Mouse (Mus musculus): Measurements from ENCODE around the gene Dnaaf1. TPM values are rescaled to one million over a fixed set of nuclear protein-coding genes. Genes with fewer than 3 reads are reported as not detected.

Dnaaf1 gene
- polyA plus RNA-seq (2012; rRNA removed) (0.04 and 0.06 TPM in 2 replicates), polyA plus RNA-seq (2014; fragmentation: Nextera tagmentation; extraction: Ambion mirVana) (not detected in 2 replicates)

DNA sequence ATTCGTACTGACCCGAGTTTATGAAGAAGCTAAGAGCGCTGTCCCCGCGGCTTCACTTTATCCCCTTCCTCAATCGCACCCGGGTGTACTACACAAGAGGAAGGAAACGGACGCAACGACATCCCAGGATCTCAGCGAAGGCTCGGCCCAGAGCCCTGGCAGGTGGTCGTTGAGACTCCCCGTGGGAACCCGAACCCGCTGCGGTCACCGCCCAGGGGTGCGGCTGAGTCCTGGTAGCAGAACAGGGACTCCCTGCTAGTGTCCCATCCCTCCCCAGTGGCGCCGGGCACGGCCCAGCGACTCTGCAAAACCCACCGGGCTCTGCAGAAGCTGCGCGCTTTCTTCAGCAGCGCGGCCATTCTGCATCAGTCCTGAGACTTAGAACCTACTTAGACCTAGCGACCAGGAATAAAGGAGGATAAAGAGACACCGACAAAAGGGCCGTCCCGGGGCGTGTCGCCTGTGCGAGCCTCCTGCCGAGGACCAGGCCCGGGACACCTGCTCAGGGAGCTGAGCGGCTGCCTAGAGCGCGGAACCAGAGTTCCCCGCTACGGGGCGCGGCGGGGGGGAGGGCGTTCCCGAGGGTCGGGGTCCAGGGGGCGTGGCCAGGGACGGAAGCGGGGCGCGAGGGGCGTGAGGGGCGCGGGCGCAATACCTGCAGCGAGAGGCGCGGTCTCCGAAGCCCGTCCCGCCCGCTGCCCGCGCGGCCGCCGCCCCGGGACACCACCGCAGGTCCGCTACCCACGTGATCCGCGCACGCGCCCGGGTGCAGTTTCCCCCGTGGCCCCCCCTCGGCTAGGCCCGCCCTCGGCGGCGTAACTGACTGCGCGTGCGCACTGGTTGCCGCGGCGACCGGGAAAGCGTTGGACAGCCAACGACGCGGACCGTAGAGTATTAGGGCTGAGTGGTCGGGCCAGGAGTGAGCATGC lies at the start of gene Dnaaf1, which contains the start of gene Hsdl1:
Gene Dnaaf1 (plus strand): TSS at position 799 of the 929 bp plus-strand sequence.
Gene Hsdl1 (minus strand): TSS at position 747 of the 929 bp plus-strand sequence.
- Histone ChIP-seq H3K27ac (replicated peaks; ENCODE audit: low read depth, low read length) (no peak within 1 kb of the TSS), H3K4me2 (replicated peaks; ENCODE audit: low read depth, low read length, severe bottlenecking) (peak within 1 kb of the TSS; percentile 91), H3K36me3 (ENCODE audit: control insufficient read depth, insufficient read depth, low read length) (no peaks in the 10 kb centered on the region), H3K4me1 (ENCODE audit: control insufficient read depth, insufficient read depth, low read length) (peaks cover 7% of the 10 kb centered on the region; the same call in 1 of the 2 replicates), H3K4me3 (replicated peaks; ENCODE audit: low read length) (peak within 1 kb of the TSS; percentile 76), H3K9me3 (ENCODE audit: control insufficient read depth, low read length) (no peaks in the 10 kb centered on the region), H3K27me3 (ENCODE audit: control insufficient read depth, insufficient read depth, low read length) (0 out of 2 replicates have a peak, but pooled peaks cover 6% of the 10 kb centered on the region), H3K9ac (ENCODE audit: low read depth, low read length, severe bottlenecking) (peak within 1 kb of the TSS; percentile 65)
- ATAC-seq (ENCODE audit: low FRiP score, low read depth) (peak; percentile 91), DNase-seq (ENCODE audit: low spot score) (peak; percentile 85)
- 0 out of 2 replicates have a peak, but pooled peaks have one; percentile 38 for TF ChIP-seq POLR2A (IDR thresholded peaks at IDR 0.05; ENCODE audit: borderline replicate concordance, extremely low read depth, insufficient read depth, insufficient read length)
- under 1% methylated on average over 49 of the region's 97 CpGs for WGBS

DNA sequence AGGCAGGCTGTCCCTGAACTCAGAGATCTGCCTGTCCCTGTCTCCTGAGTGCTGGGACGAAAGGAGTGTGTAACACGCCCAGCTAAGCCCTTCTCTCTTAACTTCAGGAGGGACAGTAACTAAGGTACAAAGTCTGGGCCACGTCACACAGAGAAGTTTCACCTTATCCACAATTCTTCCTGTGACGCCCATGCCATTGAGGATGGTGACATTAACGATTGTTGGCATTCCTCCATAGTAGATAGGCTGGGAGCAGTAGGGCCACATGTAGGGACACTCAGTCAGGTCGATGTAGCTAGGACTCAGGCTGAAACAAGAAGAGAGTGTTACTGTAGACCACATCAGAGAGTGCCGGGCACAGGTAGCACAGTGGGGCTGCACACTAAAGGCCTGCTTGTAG lies 46.3 kb upstream of the Dnaaf1 start:
- DNase-seq (ENCODE audit: low spot score) (no peak), ATAC-seq (ENCODE audit: low FRiP score, low read depth) (no peak)
- Histone ChIP-seq H3K4me3 (replicated peaks; ENCODE audit: low read length) (no peak overlapping the region), H3K9ac (ENCODE audit: low read depth, low read length, severe bottlenecking) (no peak overlapping the region), H3K4me1 (ENCODE audit: control insufficient read depth, insufficient read depth, low read length) (no peaks in the 10 kb centered on the region), H3K9me3 (ENCODE audit: control insufficient read depth, low read length) (no peaks in the 10 kb centered on the region), H3K27me3 (ENCODE audit: control insufficient read depth, insufficient read depth, low read length) (no peaks in the 10 kb centered on the region), H3K27ac (replicated peaks; ENCODE audit: low read depth, low read length) (no peak overlapping the region), H3K4me2 (replicated peaks; ENCODE audit: low read depth, low read length, severe bottlenecking) (no peak overlapping the region), H3K36me3 (ENCODE audit: control insufficient read depth, insufficient read depth, low read length) (peaks cover 95% of the 10 kb centered on the region)
- 93% methylated on average over 7 of the region's 7 CpGs for WGBS
- TF ChIP-seq POLR2A (IDR thresholded peaks at IDR 0.05; ENCODE audit: borderline replicate concordance, extremely low read depth, insufficient read depth, insufficient read length), result no peak

DNA sequence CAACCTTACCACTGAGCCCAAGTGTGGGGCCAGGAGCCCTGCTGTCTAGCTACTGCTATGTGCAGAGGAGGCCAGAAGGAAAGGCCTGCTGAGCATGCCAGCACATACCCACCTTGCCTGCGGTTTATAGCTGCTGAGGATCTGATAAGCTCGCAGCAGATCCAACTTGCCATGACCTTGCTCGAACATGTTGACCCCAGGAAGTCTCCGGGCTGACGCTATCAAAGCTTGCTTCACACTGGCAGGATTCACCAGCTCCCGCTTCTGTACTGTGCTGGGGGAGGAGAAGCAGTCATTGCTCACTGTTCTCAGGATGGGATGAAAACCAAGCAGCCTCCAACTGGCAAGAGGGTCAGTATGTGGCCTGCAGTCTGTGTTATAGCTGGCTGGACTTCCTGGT lies 44.1 kb upstream of the Dnaaf1 start:
- Histone ChIP-seq H3K9me3 (ENCODE audit: control insufficient read depth, low read length) (no peaks in the 10 kb centered on the region), H3K4me1 (ENCODE audit: control insufficient read depth, insufficient read depth, low read length) (no peaks in the 10 kb centered on the region), H3K9ac (ENCODE audit: low read depth, low read length, severe bottlenecking) (no peak overlapping the region), H3K4me2 (replicated peaks; ENCODE audit: low read depth, low read length, severe bottlenecking) (no peak overlapping the region), H3K27ac (replicated peaks; ENCODE audit: low read depth, low read length) (no peak overlapping the region), H3K36me3 (ENCODE audit: control insufficient read depth, insufficient read depth, low read length) (peaks cover 94% of the 10 kb centered on the region), H3K4me3 (replicated peaks; ENCODE audit: low read length) (no peak overlapping the region), H3K27me3 (ENCODE audit: control insufficient read depth, insufficient read depth, low read length) (no peaks in the 10 kb centered on the region)
- 81% methylated on average over 6 of the region's 6 CpGs for WGBS
- no peak for TF ChIP-seq POLR2A (IDR thresholded peaks at IDR 0.05; ENCODE audit: borderline replicate concordance, extremely low read depth, insufficient read depth, insufficient read length)
- no peak for DNase-seq (ENCODE audit: low spot score)
- no peak for ATAC-seq (ENCODE audit: low FRiP score, low read depth)

DNA sequence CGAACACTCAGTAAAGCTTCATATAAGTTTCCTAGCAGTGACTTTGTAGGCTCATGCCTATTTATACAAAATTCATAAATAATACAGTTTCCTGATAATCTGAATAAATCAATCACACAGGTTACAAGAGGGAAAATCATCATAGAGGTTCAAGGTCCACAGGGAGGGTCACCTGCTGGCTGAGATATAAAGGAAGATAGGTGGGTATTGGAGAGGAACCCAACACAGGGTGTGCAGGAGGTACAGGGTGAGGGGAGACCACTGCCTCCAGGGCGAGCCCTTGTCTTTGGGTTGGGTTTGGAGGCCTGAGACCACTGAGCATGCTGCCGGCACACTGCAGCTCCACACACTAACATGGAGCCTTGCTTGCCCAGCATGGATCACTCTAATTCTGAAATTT lies 43.6 kb upstream of the Dnaaf1 start:
- Histone ChIP-seq H3K27ac (replicated peaks; ENCODE audit: low read depth, low read length) (no peak overlapping the region), H3K4me3 (replicated peaks; ENCODE audit: low read length) (no peak overlapping the region), H3K27me3 (ENCODE audit: control insufficient read depth, insufficient read depth, low read length) (no peaks in the 10 kb centered on the region), H3K9ac (ENCODE audit: low read depth, low read length, severe bottlenecking) (no peak overlapping the region), H3K9me3 (ENCODE audit: control insufficient read depth, low read length) (no peaks in the 10 kb centered on the region), H3K4me2 (replicated peaks; ENCODE audit: low read depth, low read length, severe bottlenecking) (no peak overlapping the region), H3K36me3 (ENCODE audit: control insufficient read depth, insufficient read depth, low read length) (peaks cover 97% of the 10 kb centered on the region), H3K4me1 (ENCODE audit: control insufficient read depth, insufficient read depth, low read length) (no peaks in the 10 kb centered on the region)
- ATAC-seq (ENCODE audit: low FRiP score, low read depth) (no peak), DNase-seq (ENCODE audit: low spot score) (no peak)
- WGBS, result 94% methylated on average over 3 of the region's 3 CpGs
- no peak for TF ChIP-seq POLR2A (IDR thresholded peaks at IDR 0.05; ENCODE audit: borderline replicate concordance, extremely low read depth, insufficient read depth, insufficient read length)

DNA sequence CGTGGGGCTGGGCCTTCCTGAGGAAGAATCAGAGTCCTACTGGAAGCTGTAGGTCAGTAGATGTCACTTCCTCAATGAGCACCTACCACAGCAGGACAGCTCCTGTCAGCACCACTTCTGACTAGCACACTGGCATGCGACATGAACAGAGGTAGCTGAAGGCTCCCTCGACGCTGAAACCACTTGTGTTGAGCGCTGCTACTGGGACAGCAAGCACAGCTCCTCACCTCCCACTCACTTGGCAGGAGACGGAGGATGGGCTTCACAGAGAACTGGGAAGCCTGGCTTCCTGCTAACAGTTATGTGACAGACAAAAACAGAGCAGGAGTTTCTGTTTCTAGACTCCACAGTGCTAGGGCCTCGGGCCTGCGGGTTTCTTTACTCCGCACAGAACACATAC lies 43.1 kb upstream of the Dnaaf1 start:
- no peak for ATAC-seq (ENCODE audit: low FRiP score, low read depth)

More for the DNA sequence above, 43.1 kb upstream of the Dnaaf1 start:
- Histone ChIP-seq H3K27me3 (ENCODE audit: control insufficient read depth, insufficient read depth, low read length) (no peaks in the 10 kb centered on the region), H3K4me3 (replicated peaks; ENCODE audit: low read length) (no peak overlapping the region), H3K9me3 (ENCODE audit: control insufficient read depth, low read length) (no peaks in the 10 kb centered on the region), H3K36me3 (ENCODE audit: control insufficient read depth, insufficient read depth, low read length) (peaks cover 97% of the 10 kb centered on the region), H3K4me2 (replicated peaks; ENCODE audit: low read depth, low read length, severe bottlenecking) (no peak overlapping the region), H3K9ac (ENCODE audit: low read depth, low read length, severe bottlenecking) (no peak overlapping the region), H3K4me1 (ENCODE audit: control insufficient read depth, insufficient read depth, low read length) (no peaks in the 10 kb centered on the region), H3K27ac (replicated peaks; ENCODE audit: low read depth, low read length) (no peak overlapping the region)
- TF ChIP-seq POLR2A (IDR thresholded peaks at IDR 0.05; ENCODE audit: borderline replicate concordance, extremely low read depth, insufficient read depth, insufficient read length), result no peak
- DNase-seq (ENCODE audit: low spot score), result no peak
- WGBS, result 89% methylated on average over 9 of the region's 9 CpGs
